Mouse (Mus musculus) E14TG2a.4 (cell line): ENCODE results near the gene Gm17581.

Source experiments
- CTCF ChIP-seq: conservative IDR thresholded peaks from 2 replicates; pipeline ENCODE4 v1.5.1; 2014; ENCODE audit warnings: low read length
- NANOG ChIP-seq: IDR thresholded peaks from 2 replicates; pipeline ENCODE4 v1.6.1; 2014; ENCODE audit warnings: borderline replicate concordance, low read length, mixed read lengths

- TF ChIP-seq CTCF: no peak
- no peak for TF ChIP-seq NANOG
Observed at GRCm38 (mm10) chr2:155751014-155751786, 15.5 kb upstream of the Gm17581 start, which contains the start of gene Procr.
